Mouse (Mus musculus) neural tube, embryonic 12.5 days (tissue): ENCODE measurements at regions not wholly inside any gene's neighbourhood (a gene's known extent, or its start where the extent isn't known, plus 50 kb on each side); places are given as distances from the start of the nearest gene placed in this dataset.
A peak's percentile ranks its signal among the peaks of the same experiment; 100 is the strongest.

ENCODE experiments used
- ATAC-seq: fragments of 200-750 bp; cut with Nextera tagmentation; 2 replicates; pipeline ENCODE4 v1.8.0; 2017; ENCODE audit warnings: low read depth, mild to moderate bottlenecking, moderate TSS enrichment, moderate library complexity; ENCODE audit not compliant: low FRiP score
- H3K27ac ChIP-seq: fragments of 300-500 bp; sonication (generic); 2 replicates; pipeline ENCODE4 v1.5.1; 2016
- H3K27me3 ChIP-seq: fragments of 300-500 bp; sonication (generic); replicated peaks from 2 replicates; pipeline ENCODE4 v1.6.1; 2016; ENCODE audit warnings: mild to moderate bottlenecking
- H3K36me3 ChIP-seq: fragments of 300-500 bp; sonication (generic); 2 replicates; pipeline ENCODE4 v1.6.1; 2016; ENCODE audit warnings: mild to moderate bottlenecking
- H3K4me1 ChIP-seq: fragments of 300-500 bp; sonication (generic); 2 replicates; pipeline ENCODE4 v1.6.1; 2016
- H3K4me2 ChIP-seq: fragments of 300-500 bp; sonication (generic); replicated peaks from 2 replicates; pipeline ENCODE4 v1.6.1; 2016; ENCODE audit warnings: mild to moderate bottlenecking
- H3K4me3 ChIP-seq: fragments of 300-500 bp; sonication (generic); 2 replicates; pipeline ENCODE4 v1.5.1; 2016
- H3K9ac ChIP-seq: fragments of 300-500 bp; sonication (generic); 2 replicates; pipeline ENCODE4 v1.6.1; 2016; ENCODE audit warnings: mild to moderate bottlenecking
- H3K9me3 ChIP-seq: fragments of 300-500 bp; sonication (generic); 2 replicates; pipeline ENCODE4 v1.6.1; 2016; ENCODE audit warnings: mild to moderate bottlenecking
- WGBS: fragments of 180-500 bp; shearing (Covaris S2); methylation state at CpG from one replicate; pipeline ENCODE4 v1.1.7; 2016; 5-methylcytosine and 5-hydroxymethylcytosine counted together

GRCm38 (mm10) chr14:72845621-72846440, 136.0 kb upstream of the Fndc3a start:
- Histone ChIP-seq H3K9me3 (no peaks in the 10 kb centered on the region), H3K36me3 (no peaks in the 10 kb centered on the region), H3K9ac (no peak overlapping the region), H3K4me1 (no peaks in the 10 kb centered on the region), H3K4me2 (no peak overlapping the region), H3K27ac (no peak overlapping the region), H3K27me3 (no peaks in the 10 kb centered on the region), H3K4me3 (no peak overlapping the region)
- 77% methylated on average over 5 of the region's 5 CpGs for WGBS
- peak; percentile 57; the same call in 1 of the 2 replicates for ATAC-seq

DNA sequence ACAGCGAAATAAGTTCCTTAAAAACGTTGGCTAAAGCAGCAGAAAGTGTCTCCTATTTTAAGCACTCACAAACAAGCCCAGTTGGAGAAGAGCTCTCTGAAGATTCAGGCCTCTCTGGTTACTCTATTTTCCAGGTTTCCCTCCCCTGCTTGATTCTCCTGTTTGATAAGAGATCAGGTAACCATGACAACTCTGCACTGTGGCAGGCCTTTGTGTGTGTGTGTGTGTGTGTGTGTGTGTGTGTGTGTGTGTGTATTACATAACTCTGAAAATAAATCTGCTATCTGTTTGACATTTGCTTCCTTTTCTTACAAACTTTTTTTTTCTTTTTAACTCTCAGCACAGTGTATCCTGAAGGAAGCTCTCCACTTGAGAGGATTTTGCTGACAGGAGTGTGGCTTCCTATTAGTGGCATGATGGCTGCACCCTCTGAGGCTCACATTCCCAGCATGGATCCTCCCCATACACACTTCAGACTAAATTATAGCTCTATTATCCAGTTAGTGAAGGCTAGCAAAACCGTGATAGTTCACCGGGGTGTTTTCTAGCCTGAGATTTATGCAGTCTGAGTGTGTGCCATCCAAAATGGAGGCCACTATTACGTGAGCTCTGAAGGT, 135.1 kb upstream of the Fndc3a start:
- Histone ChIP-seq H3K9me3 (no peaks in the 10 kb centered on the region), H3K27ac (no peak overlapping the region), H3K4me1 (no peaks in the 10 kb centered on the region), H3K4me2 (no peak overlapping the region), H3K9ac (no peak overlapping the region), H3K36me3 (no peaks in the 10 kb centered on the region), H3K27me3 (no peaks in the 10 kb centered on the region), H3K4me3 (no peak overlapping the region)
- 0 out of 2 replicates have a peak, but pooled peaks have one; percentile 14 for ATAC-seq
- 48% methylated on average over 5 of the region's 5 CpGs for WGBS

DNA sequence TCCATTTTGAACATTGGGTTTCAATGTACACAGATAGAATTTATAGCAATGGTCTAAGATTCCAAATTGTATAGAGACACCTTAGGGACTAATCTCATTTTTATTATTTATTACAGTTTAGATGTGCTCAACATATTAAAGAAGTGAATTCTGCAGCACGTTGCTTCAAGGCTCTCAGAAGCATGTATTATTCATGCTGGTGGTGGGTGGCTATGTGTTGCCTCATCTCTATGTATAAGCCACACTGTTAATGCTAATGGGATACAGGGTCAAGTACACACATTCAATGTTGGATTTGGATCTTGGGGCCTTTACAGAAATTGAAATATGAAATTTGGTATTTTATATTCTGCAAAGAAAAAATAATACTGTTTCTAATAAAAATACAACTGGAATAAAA, 131.9 kb upstream of the Fndc3a start:
- no peak overlapping the region for H3K4me3 ChIP-seq
- no peak overlapping the region for H3K4me2 ChIP-seq
- H3K36me3 ChIP-seq, result no peaks in the 10 kb centered on the region
- no peak overlapping the region for H3K9ac ChIP-seq
- no peak for ATAC-seq
- no peaks in the 10 kb centered on the region for H3K27me3 ChIP-seq
- H3K9me3 ChIP-seq, result no peaks in the 10 kb centered on the region
- WGBS, result 53% methylated on average over 1 of the region's 1 CpGs
- no peaks in the 10 kb centered on the region for H3K4me1 ChIP-seq
- H3K27ac ChIP-seq, result no peak overlapping the region

DNA sequence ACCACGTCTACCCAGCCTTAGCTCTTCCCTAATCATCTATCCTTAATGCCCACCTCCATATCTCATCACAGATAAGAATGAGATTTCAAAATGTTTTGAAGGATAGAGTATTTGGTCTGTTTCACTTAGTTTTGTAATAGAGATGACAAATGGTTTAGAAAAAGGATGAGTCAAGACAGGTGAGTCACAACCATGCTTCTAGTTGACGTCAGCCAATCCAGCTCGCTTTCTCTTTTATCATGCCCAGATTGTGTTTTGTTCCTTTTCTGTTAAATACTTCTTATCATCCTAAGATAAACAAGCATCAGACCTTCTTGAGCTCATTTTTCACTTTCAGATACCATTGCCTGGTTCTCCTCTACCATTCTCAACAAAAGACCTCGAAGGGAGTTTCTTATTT, 125.4 kb upstream of the Fndc3a start:
- Histone ChIP-seq H3K9me3 (no peaks in the 10 kb centered on the region), H3K27ac (no peak overlapping the region), H3K36me3 (no peaks in the 10 kb centered on the region), H3K4me3 (no peak overlapping the region), H3K4me1 (no peaks in the 10 kb centered on the region), H3K4me2 (no peak overlapping the region), H3K27me3 (no peaks in the 10 kb centered on the region), H3K9ac (no peak overlapping the region)
- WGBS, result 93% methylated on average over 4 of the region's 4 CpGs
- no peak for ATAC-seq

GRCm38 (mm10) chr14:72829261-72829660, 119.5 kb upstream of the Fndc3a start:
- no peaks in the 10 kb centered on the region for H3K9me3 ChIP-seq
- no peak overlapping the region for H3K27ac ChIP-seq
- H3K4me3 ChIP-seq, result no peak overlapping the region
- ATAC-seq, result no peak
- no peaks in the 10 kb centered on the region for H3K36me3 ChIP-seq
- no peaks in the 10 kb centered on the region for H3K27me3 ChIP-seq
- no peaks in the 10 kb centered on the region for H3K4me1 ChIP-seq
- H3K4me2 ChIP-seq, result no peak overlapping the region
- no peak overlapping the region for H3K9ac ChIP-seq
- 18% methylated on average over 5 of the region's 5 CpGs for WGBS

DNA sequence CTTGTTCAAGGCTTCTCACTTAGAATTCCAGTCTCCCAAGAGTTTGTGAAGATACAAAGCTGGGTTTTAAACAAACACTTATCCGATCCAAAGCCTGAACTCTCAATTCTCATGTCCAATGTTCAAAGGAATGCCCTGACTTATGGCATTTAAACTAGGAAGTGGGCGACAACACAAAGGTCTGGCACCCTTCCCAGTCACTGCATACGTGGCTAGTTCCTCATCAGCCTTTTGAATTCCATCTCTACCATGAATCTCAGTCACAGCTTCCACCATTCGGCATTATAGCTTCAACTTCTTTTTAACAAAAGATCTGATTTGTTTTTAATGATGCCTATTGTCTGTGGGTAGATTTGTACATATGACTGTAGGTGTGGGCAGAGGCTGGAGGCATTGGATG, 115.7 kb upstream of the Fndc3a start:
- H3K27me3 ChIP-seq, result no peaks in the 10 kb centered on the region
- H3K4me3 ChIP-seq, result no peak overlapping the region
- H3K27ac ChIP-seq, result no peak overlapping the region
- H3K9ac ChIP-seq, result no peak overlapping the region
- H3K36me3 ChIP-seq, result no peaks in the 10 kb centered on the region
- no peaks in the 10 kb centered on the region for H3K4me1 ChIP-seq
- 69% methylated on average over 4 of the region's 4 CpGs for WGBS
- no peaks in the 10 kb centered on the region for H3K9me3 ChIP-seq
- no peak overlapping the region for H3K4me2 ChIP-seq
- ATAC-seq, result no peak

GRCm38 (mm10) chr14:72822231-72822615, 112.4 kb upstream of the Fndc3a start:
- no peak overlapping the region for H3K4me2 ChIP-seq
- H3K36me3 ChIP-seq, result no peaks in the 10 kb centered on the region
- no peak for ATAC-seq
- H3K4me3 ChIP-seq, result no peak overlapping the region
- WGBS, result 69% methylated on average over 3 of the region's 3 CpGs
- no peak overlapping the region for H3K27ac ChIP-seq
- no peak overlapping the region for H3K9ac ChIP-seq
- H3K27me3 ChIP-seq, result no peaks in the 10 kb centered on the region
- H3K9me3 ChIP-seq, result no peaks in the 10 kb centered on the region
- H3K4me1 ChIP-seq, result 0 out of 2 replicates have a peak, but pooled peaks cover 2% of the 10 kb centered on the region

- Histone ChIP-seq H3K9me3 (no peaks in the 10 kb centered on the region), H3K27me3 (no peaks in the 10 kb centered on the region), H3K4me3 (no peak overlapping the region), H3K4me2 (no peak overlapping the region), H3K36me3 (no peaks in the 10 kb centered on the region), H3K9ac (no peak overlapping the region), H3K4me1 (peaks cover 8% of the 10 kb centered on the region), H3K27ac (no peak overlapping the region)
- 82% methylated on average over 13 of the region's 13 CpGs for WGBS
- no peak for ATAC-seq
Measured at GRCm38 (mm10) chr14:72821517-72822230, 111.9 kb upstream of the Fndc3a start.

GRCm38 (mm10) chr14:72819037-72819436, 109.2 kb upstream of the Fndc3a start:
- Histone ChIP-seq H3K4me2 (no peak overlapping the region), H3K9ac (no peak overlapping the region), H3K27me3 (no peaks in the 10 kb centered on the region), H3K9me3 (no peaks in the 10 kb centered on the region), H3K4me3 (no peak overlapping the region), H3K4me1 (peaks cover 8% of the 10 kb centered on the region), H3K27ac (no peak overlapping the region), H3K36me3 (no peaks in the 10 kb centered on the region)
- no peak for ATAC-seq
- WGBS, result 97% methylated on average over 4 of the region's 4 CpGs

- Histone ChIP-seq H3K4me1 (peaks cover 8% of the 10 kb centered on the region), H3K9ac (no peak overlapping the region), H3K27me3 (no peaks in the 10 kb centered on the region), H3K36me3 (no peaks in the 10 kb centered on the region), H3K9me3 (no peaks in the 10 kb centered on the region), H3K4me3 (no peak overlapping the region), H3K4me2 (no peak overlapping the region), H3K27ac (no peak overlapping the region)
- 89% methylated on average over 5 of the region's 5 CpGs for WGBS
- no peak for ATAC-seq
Measured at GRCm38 (mm10) chr14:72817764-72818163, 108.0 kb upstream of the Fndc3a start.

DNA sequence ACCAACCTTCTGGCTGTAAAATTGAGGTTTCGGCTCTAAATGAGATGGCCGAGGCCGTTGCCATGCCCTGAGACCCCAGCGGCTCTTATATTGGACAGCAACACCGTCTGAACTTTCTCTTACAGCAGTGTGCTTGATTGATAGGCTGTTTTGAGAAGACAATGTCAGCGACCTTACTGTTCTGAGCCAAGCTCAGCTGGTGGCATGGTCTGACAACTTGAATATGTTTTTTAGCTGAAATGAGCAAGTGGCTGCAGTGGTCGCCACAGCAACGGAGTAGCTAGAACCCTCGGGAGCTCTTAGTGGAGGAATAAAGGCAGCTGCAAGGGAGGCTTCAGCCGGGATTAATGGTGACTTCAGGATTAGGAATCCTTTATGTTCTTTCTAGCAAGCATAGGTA, 107.0 kb upstream of the Fndc3a start:
- Histone ChIP-seq H3K9ac (no peak overlapping the region), H3K27ac (no peak overlapping the region), H3K9me3 (no peaks in the 10 kb centered on the region), H3K27me3 (no peaks in the 10 kb centered on the region), H3K4me2 (peak overlapping the region; percentile 45), H3K4me1 (peaks cover 8% of the 10 kb centered on the region), H3K36me3 (no peaks in the 10 kb centered on the region), H3K4me3 (no peak overlapping the region)
- peak; percentile 81 for ATAC-seq
- 10% methylated on average over 10 of the region's 10 CpGs for WGBS

GRCm38 (mm10) chr14:72809138-72809537, 99.3 kb upstream of the Fndc3a start:
- no peaks in the 10 kb centered on the region for H3K27me3 ChIP-seq
- no peak overlapping the region for H3K4me2 ChIP-seq
- no peaks in the 10 kb centered on the region for H3K36me3 ChIP-seq
- H3K9me3 ChIP-seq, result no peaks in the 10 kb centered on the region
- H3K4me3 ChIP-seq, result no peak overlapping the region
- H3K27ac ChIP-seq, result no peak overlapping the region
- H3K4me1 ChIP-seq, result no peaks in the 10 kb centered on the region
- 86% methylated on average over 2 of the region's 2 CpGs for WGBS
- ATAC-seq, result no peak
- no peak overlapping the region for H3K9ac ChIP-seq
